17 mouse cellular contexts compared by ENCODE assay signal in genomic region chr1:89026040-89026439, GRCm38 (mm10). TPM values are rescaled to one million over a fixed set of nuclear protein-coding genes. Genes with fewer than 3 reads are reported as not detected.
DNase-seq lines count a peak whose midpoint lies in the region; ATAC-seq and TF ChIP-seq lines count a peak whose summit lies in the region.
"Had no signal": no experiment of that assay in that cellular context is flagged by ENCODE, and none has a peak within 500 bp of the region (broad histone marks: within the 10 kb centered on the region; RNA-seq: fewer than 3 reads in every experiment).

No protein-coding gene starts in this region.

- H3K9ac ChIP-seq in neural tube, embryonic 13.5 days, result 0 out of 2 replicates have a peak overlapping the region, but pooled peaks have one; percentile 26
- H3K9ac ChIP-seq in kidney, embryonic 14.5 days (ENCODE audit: low read depth, low read length), result no peak overlapping the region
- H3K9ac ChIP-seq in liver, postnatal 0 days (replicated peaks), result no peak overlapping the region; the same call in 1 of the 2 replicates
- H3K9ac ChIP-seq: forebrain, embryonic 13.5 days; hindbrain, embryonic 12.5 days; lung, embryonic 15.5 days; neural tube, embryonic 15.5 days had no signal

- DNase-seq in neural tube, embryonic 10.5 days (ENCODE audit: extremely low spot score, low spot score), result no peak
- peak; percentile 29 for DNase-seq in liver, postnatal 0 days
- DNase-seq in adrenal gland, postnatal 14 days, result no peak
- no peak for DNase-seq in frontal cortex, postnatal 10 days (ENCODE audit: low spot score in 2 of 2)
- no peak for DNase-seq in testis, postnatal 14 days (ENCODE audit: low spot score)
- DNase-seq: adrenal gland, postnatal 10 days; cerebellum, adult 8-10 months; thymus, postnatal 4 days had no signal

- H3K36me3 ChIP-seq in neural tube, embryonic 13.5 days, result no peaks in the 10 kb centered on the region
- no peaks in the 10 kb centered on the region for H3K36me3 ChIP-seq in kidney, embryonic 14.5 days (ENCODE audit: control insufficient read depth, insufficient read depth, low read length)
- no peaks in the 10 kb centered on the region for H3K36me3 ChIP-seq in liver, postnatal 0 days (replicated peaks; ENCODE audit: insufficient read depth, low read length)
- H3K36me3 ChIP-seq: hindbrain, embryonic 12.5 days; lung, embryonic 15.5 days; neural tube, embryonic 15.5 days had no signal

- no peak overlapping the region for H3K27ac ChIP-seq in neural tube, embryonic 13.5 days (replicated peaks)
- peak overlapping the region; percentile 55 for H3K27ac ChIP-seq in kidney, embryonic 14.5 days (ENCODE audit: low read depth, low read length)
- peak overlapping the region; percentile 70 for H3K27ac ChIP-seq in liver, postnatal 0 days (ENCODE audit: low read depth)
- H3K27ac ChIP-seq: forebrain, embryonic 13.5 days; hindbrain, embryonic 12.5 days; left cerebral cortex, adult 2 months; lung, embryonic 15.5 days; neural tube, embryonic 15.5 days had no signal

- H3K4me3 ChIP-seq in neural tube, embryonic 13.5 days, result no peak overlapping the region
- no peak overlapping the region for H3K4me3 ChIP-seq in kidney, embryonic 14.5 days (ENCODE audit: low read length)
- no peak overlapping the region for H3K4me3 ChIP-seq in liver, postnatal 0 days (ENCODE audit: low read depth, low read length)
- H3K4me3 ChIP-seq: forebrain, embryonic 13.5 days; hindbrain, embryonic 12.5 days; left cerebral cortex, adult 2 months; lung, embryonic 15.5 days; neural tube, embryonic 15.5 days had no signal

- peaks cover 25% of the 10 kb centered on the region for H3K4me1 ChIP-seq in neural tube, embryonic 13.5 days (replicated peaks)
- peaks cover 7% of the 10 kb centered on the region; the same call in 1 of the 2 replicates for H3K4me1 ChIP-seq in kidney, embryonic 14.5 days (ENCODE audit: control insufficient read depth, insufficient read depth, low read length)
- H3K4me1 ChIP-seq in liver, postnatal 0 days (ENCODE audit: insufficient read depth), result peaks cover 9% of the 10 kb centered on the region

- WGBS in neural tube, embryonic 13.5 days, result 40% methylated on average over 1 of the region's 1 CpGs
- 64% methylated on average over 1 of the region's 1 CpGs for WGBS in kidney, embryonic 14.5 days
- 56% methylated on average over 1 of the region's 1 CpGs for WGBS in liver, postnatal 0 days (ENCODE audit: insufficient replicate concordance)

- no peak for ATAC-seq in neural tube, embryonic 13.5 days (ENCODE audit: low read depth)
- ATAC-seq in kidney, embryonic 14.5 days (ENCODE audit: low FRiP score, low TSS enrichment), result no peak; the same call in 1 of the 2 replicates
- peak; percentile 94 for ATAC-seq in liver, postnatal 0 days
- ATAC-seq: CD4-positive, CD25-positive, alpha-beta regulatory T cell, adult 4 months; forebrain, embryonic 13.5 days had no signal

- no peak for TF ChIP-seq EP300 in liver, postnatal 0 days (IDR thresholded peaks at IDR 0.05; ENCODE audit: low read depth)

- no peak for TF ChIP-seq CTCF in liver, postnatal 0 days (IDR thresholded peaks at IDR 0.05; ENCODE audit: low read depth)

- H3K4me2 ChIP-seq in neural tube, embryonic 13.5 days, result no peak overlapping the region
- H3K4me2 ChIP-seq in kidney, embryonic 14.5 days (replicated peaks; ENCODE audit: low read depth, low read length), result no peak overlapping the region
- 0 out of 2 replicates have a peak overlapping the region, but pooled peaks have one; percentile 16 for H3K4me2 ChIP-seq in liver, postnatal 0 days (ENCODE audit: low read depth, low read length)
- H3K4me2 ChIP-seq: forebrain, embryonic 13.5 days; hindbrain, embryonic 12.5 days; lung, embryonic 15.5 days; neural tube, embryonic 15.5 days had no signal

- H3K27me3 ChIP-seq in neural tube, embryonic 13.5 days, result no peaks in the 10 kb centered on the region
- H3K27me3 ChIP-seq in kidney, embryonic 14.5 days (ENCODE audit: control insufficient read depth, insufficient read depth, low read length), result no peaks in the 10 kb centered on the region
- H3K27me3 ChIP-seq in liver, postnatal 0 days (ENCODE audit: insufficient read depth, low read length), result no peaks in the 10 kb centered on the region
- H3K27me3 ChIP-seq: forebrain, embryonic 13.5 days; hindbrain, embryonic 12.5 days; lung, embryonic 15.5 days; neural tube, embryonic 15.5 days had no signal

- H3K9me3 ChIP-seq in neural tube, embryonic 13.5 days, result no peaks in the 10 kb centered on the region
- H3K9me3 ChIP-seq in kidney, embryonic 14.5 days (ENCODE audit: control insufficient read depth, low read length), result no peaks in the 10 kb centered on the region
- H3K9me3 ChIP-seq in liver, postnatal 0 days (ENCODE audit: low read length), result no peaks in the 10 kb centered on the region
- H3K9me3 ChIP-seq: forebrain, embryonic 13.5 days; hindbrain, embryonic 12.5 days; lung, embryonic 15.5 days; neural tube, embryonic 15.5 days had no signal

RNA-seq across cellular contexts. Expression of gene Sh3bp4, which starts 44.2 kb away (rescaled TPM):
- polyA plus RNA-seq in neural tube, embryonic 13.5 days (2015; fragmentation: Nextera tagmentation; extraction: Ambion mirVana), result 23.3 and 24.6 TPM in 2 replicates
- polyA plus RNA-seq in kidney, embryonic 14.5 days (2014; fragmentation: Nextera tagmentation; extraction: Ambion mirVana), result 14.9 and 26.1 TPM in 2 replicates
- polyA plus RNA-seq in liver, postnatal 0 days (2015; fragmentation: Nextera tagmentation; extraction: Ambion mirVana), result 0.60 and 0.70 TPM in 2 replicates
- 15.0 and 19.1 TPM in 2 replicates for total RNA-seq in adrenal gland, postnatal 14 days (2021)
- total RNA-seq: MEL had no signal
